Mouse (Mus musculus) forebrain, embryonic 11.5 days (tissue): ENCODE results near the gene Otub1. TPM values are rescaled to one million over a fixed set of nuclear protein-coding genes. Genes with fewer than 3 reads are reported as not detected.
A peak's percentile ranks its signal among the peaks of the same experiment; 100 is the strongest.

Experiments used
- ATAC-seq: fragments of 200-750 bp; cut with Nextera tagmentation; replicated peaks from 2 replicates; pipeline ENCODE4 v1.8.0; 2017; ENCODE audit warnings: moderate TSS enrichment; ENCODE audit not compliant: low FRiP score
- DNase-seq: peaks from one replicate; pipeline ENCODE4 v3.0.0-alpha.2; 2017; ENCODE audit warnings: low spot score
- H3K27ac ChIP-seq: fragments of 300-500 bp; sonication (generic); 2 replicates; pipeline ENCODE4 v1.5.1; 2014; ENCODE audit warnings: low read depth, low read length
- H3K27me3 ChIP-seq: fragments of 300-500 bp; sonication (generic); 2 replicates; pipeline ENCODE4 v1.6.1; 2014; ENCODE audit warnings: mild to moderate bottlenecking, low read length, mixed read lengths; ENCODE audit not compliant: control insufficient read depth, insufficient read depth
- H3K36me3 ChIP-seq: fragments of 300-500 bp; sonication (generic); 2 replicates; pipeline ENCODE4 v1.6.1; 2014; ENCODE audit warnings: mild to moderate bottlenecking, low read length, moderate library complexity, mixed read lengths; ENCODE audit not compliant: control insufficient read depth, insufficient read depth
- H3K4me1 ChIP-seq: fragments of 300-500 bp; sonication (generic); replicated peaks from 2 replicates; pipeline ENCODE4 v1.6.1; 2014; ENCODE audit warnings: low read length, mixed read lengths; ENCODE audit not compliant: control insufficient read depth, insufficient read depth
- H3K4me2 ChIP-seq: fragments of 300-500 bp; sonication (generic); 2 replicates; pipeline ENCODE4 v1.6.1; 2014; ENCODE audit warnings: low read depth, mild to moderate bottlenecking, low read length, moderate library complexity, mixed read lengths; ENCODE audit not compliant: severe bottlenecking
- H3K4me3 ChIP-seq: fragments of 300-500 bp; sonication (generic); 2 replicates; pipeline ENCODE4 v1.5.1; 2014; ENCODE audit warnings: low read depth, low read length
- H3K9ac ChIP-seq: fragments of 300-500 bp; sonication (generic); 2 replicates; pipeline ENCODE4 v1.6.1; 2014; ENCODE audit warnings: low read length
- H3K9me3 ChIP-seq: fragments of 300-500 bp; sonication (generic); 2 replicates; pipeline ENCODE4 v1.6.1; 2016; ENCODE audit warnings: low read length, mixed read lengths; ENCODE audit not compliant: control insufficient read depth
- WGBS: fragments of 180-500 bp; shearing (Covaris S2); extraction: QIAGEN DNeasy Blood & Tissue Kit; methylation state at CpG from one replicate; pipeline ENCODE4 v1.1.7; 2014; 5-methylcytosine and 5-hydroxymethylcytosine counted together
- polyA plus RNA-seq: library from polyadenylated mRNA; unstranded; fragments of >200 nt; fragmentation: Nextera tagmentation; extraction: Ambion mirVana; gene quantifications from 2 replicates; pipeline ENCODE4 v1.2.1, GENCODE M21; 2014

Gene Otub1
- polyA plus RNA-seq, 1 experiment from 2014 or later: 238 TPM

DNA sequence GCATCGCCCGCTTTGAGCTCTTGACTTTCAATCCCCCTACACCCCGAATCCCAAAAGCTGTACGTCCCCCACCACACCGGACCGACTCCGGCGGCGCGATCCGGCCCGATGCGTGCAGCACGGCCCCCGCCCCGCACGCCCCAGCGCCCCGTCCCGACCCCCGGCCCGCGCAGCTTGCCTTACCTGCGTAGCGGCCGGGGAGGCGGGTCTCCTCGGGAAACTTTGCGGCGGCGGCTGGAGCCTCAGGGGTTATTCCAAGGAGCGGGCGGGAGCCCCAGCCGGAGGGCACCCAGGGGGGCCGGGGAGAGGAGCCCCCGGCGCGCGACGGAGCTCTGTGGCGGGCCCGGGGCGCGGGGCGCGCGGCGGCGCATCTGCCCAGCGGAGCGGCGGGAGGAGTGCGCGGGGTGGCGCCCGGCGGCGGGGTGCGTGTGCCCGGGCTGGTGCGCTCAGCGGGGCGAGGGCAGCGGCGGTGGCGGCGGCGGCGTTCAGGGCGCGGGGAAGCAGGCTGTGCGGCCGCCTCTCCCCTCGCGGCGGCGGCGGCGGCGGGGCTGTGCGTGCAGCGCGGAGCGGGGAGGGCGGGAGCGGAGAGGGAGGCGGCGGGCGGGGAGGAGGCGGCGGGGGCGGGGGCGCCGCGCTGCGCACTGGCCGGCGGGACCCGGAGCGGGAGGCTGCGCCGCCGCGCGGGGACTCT is 40.5 kb downstream of the Otub1 start:
- ATAC-seq: peak; percentile 32; the same call in 1 of the 2 replicates
- Histone ChIP-seq H3K27me3 (peaks cover 40% of the 10 kb centered on the region), H3K4me1 (peaks cover 19% of the 10 kb centered on the region)

DNA sequence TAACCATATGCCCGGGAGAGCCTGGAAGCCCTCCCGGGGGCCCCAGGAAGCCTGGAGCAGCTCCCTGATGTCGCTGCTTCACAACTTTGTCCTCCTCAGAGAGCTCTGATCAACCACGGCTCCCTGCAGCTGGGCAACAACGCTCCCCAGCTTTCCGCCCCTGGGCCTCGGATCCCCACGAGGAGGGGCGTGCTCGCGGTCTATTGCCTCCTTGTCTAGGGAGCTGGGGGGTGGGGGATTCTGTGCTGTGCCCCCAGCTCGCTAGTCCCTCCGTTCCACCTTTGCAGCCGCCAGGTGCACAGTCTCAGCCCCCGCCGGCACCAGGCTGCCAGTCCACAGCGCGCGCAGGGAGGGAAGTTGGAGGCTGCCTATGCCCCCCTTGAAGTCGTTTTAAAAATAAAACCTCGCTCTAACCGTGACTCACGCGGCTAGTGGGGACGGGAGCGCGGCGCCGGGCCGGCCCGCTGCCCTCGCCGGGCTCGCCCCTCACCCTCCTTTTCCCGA is 41.2 kb downstream of the Otub1 start:
- DNase-seq: peak; percentile 68
- WGBS: under 1% methylated on average over 35 of the region's 35 CpGs
- Histone ChIP-seq H3K27ac (no peak overlapping the region), H3K36me3 (no peaks in the 10 kb centered on the region), H3K4me2 (peak overlapping the region; percentile 98), H3K4me3 (peak overlapping the region; percentile 73), H3K27me3 (peaks cover 40% of the 10 kb centered on the region), H3K4me1 (peaks cover 27% of the 10 kb centered on the region), H3K9me3 (no peaks in the 10 kb centered on the region), H3K9ac (peak overlapping the region; percentile 77)
- ATAC-seq: 0 out of 2 replicates have a peak, but pooled peaks have one; percentile 16

More for the DNA sequence above, 40.5 kb downstream of the Otub1 start:
- Histone ChIP-seq H3K4me2 (peak overlapping the region; percentile 98), H3K36me3 (no peaks in the 10 kb centered on the region), H3K9me3 (no peaks in the 10 kb centered on the region), H3K27ac (no peak overlapping the region), H3K9ac (peak overlapping the region; percentile 77), H3K4me3 (peak overlapping the region; percentile 73)
- DNase-seq: peak; percentile 78
- 2% methylated on average over 39 of the region's 105 CpGs for WGBS

DNA sequence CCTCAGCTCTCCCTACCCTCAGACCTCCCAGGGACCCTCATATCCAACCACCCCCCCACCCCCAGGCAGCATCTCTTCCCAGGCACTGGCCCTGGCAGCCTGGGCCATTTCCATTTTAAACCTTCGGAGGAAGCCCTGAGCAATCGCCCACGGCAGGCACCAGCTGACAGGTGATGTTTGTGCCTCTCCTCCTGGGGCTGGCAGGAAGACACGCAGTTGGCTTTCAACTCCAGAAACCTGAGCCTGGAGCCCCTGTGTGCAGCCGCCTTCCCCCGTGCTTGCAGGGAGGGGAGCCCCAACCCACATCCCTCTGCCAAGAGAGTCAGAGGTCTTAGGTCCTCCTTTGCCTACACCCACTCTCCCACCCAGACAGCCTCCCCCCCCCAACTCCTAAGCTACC is 41.9 kb downstream of the Otub1 start:
- ATAC-seq: no peak
- Histone ChIP-seq H3K36me3 (no peaks in the 10 kb centered on the region), H3K9me3 (no peaks in the 10 kb centered on the region), H3K27ac (no peak overlapping the region), H3K9ac (peak overlapping the region; percentile 77), H3K27me3 (peaks cover 40% of the 10 kb centered on the region), H3K4me1 (peaks cover 29% of the 10 kb centered on the region), H3K4me3 (peak overlapping the region; percentile 73), H3K4me2 (peak overlapping the region; percentile 98; the same call in 1 of the 2 replicates)
- 9% methylated on average over 6 of the region's 6 CpGs for WGBS
- DNase-seq: no peak

DNA sequence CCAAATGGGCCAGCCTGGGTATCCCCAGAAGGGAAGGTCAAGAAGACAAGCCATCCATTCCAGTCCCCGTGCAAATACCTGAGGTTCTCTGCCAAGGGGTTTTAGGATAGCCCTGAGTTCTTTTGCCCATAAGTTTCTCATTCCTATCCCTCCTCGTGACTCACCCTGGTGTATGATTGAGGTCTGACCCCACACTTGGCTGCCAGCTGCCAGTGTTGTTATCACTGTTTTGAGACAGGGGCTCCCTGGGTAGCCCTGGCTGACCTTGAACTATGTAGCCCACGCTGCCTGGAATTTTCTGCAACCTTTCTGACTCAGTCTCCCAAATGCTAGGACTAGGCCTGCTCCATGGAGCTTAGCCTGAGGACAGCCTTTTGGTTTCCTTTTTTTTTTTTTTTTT is 45.1 kb downstream of the Otub1 start:
- Histone ChIP-seq H3K9me3 (no peaks in the 10 kb centered on the region), H3K4me1 (peaks cover 37% of the 10 kb centered on the region), H3K4me2 (no peak overlapping the region), H3K27me3 (peaks cover 27% of the 10 kb centered on the region), H3K4me3 (no peak overlapping the region), H3K36me3 (no peaks in the 10 kb centered on the region), H3K27ac (no peak overlapping the region), H3K9ac (no peak overlapping the region)
- ATAC-seq (no peak), DNase-seq (no peak)
- 65% methylated on average over 3 of the region's 3 CpGs for WGBS

DNA sequence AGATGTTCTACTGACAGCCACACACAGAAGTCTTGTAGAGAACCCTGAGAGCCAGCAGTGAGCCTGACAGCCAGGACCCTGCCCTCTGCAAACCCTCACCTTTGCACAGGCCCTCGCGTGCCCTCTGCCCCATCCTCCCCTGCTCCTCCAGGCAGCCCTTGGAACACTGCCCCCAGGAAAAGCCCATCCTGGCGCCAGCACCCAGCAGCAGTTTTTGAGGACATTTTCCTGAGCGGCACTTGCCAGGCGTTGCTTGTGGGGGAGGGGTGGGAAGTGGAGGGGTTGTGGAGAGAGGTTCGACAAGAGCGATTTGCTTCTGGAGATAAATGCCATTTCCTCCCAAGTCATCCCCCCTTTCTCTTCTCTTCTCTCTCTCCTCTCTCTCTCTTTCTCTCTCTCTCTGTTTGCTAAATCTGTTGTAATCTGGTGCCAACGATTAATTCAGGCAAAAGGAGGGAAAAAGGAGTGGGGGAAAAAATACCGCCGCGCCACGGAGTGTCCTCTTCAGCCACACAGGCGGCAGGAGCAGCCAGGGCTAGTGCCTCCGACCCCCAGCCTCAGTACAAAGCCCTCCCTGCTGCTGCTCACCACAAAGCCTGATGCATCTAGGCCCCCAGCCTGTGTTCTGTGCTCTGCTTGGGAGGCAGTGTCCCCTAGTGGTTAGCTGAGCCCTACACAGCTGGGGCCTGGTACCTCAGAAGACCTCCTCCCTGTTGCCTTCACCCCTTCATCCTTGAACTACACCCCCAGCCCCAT is 45.8 kb downstream of the Otub1 start:
- DNase-seq (peak; percentile 78), ATAC-seq (peak; percentile 78)
- 0 out of 2 replicates have a peak overlapping the region, but pooled peaks have one; percentile 3 for H3K27ac ChIP-seq
- H3K27me3 ChIP-seq: peaks cover 21% of the 10 kb centered on the region
- 3% methylated on average over 14 of the region's 14 CpGs for WGBS
- H3K4me3 ChIP-seq: 0 out of 2 replicates have a peak overlapping the region, but pooled peaks have one; percentile 1
- H3K36me3 ChIP-seq: no peaks in the 10 kb centered on the region
- H3K9me3 ChIP-seq: no peaks in the 10 kb centered on the region
- H3K4me1 ChIP-seq: peaks cover 38% of the 10 kb centered on the region
- H3K9ac ChIP-seq: peak overlapping the region; percentile 59
- peak overlapping the region; percentile 36; the same call in 1 of the 2 replicates for H3K4me2 ChIP-seq

DNA sequence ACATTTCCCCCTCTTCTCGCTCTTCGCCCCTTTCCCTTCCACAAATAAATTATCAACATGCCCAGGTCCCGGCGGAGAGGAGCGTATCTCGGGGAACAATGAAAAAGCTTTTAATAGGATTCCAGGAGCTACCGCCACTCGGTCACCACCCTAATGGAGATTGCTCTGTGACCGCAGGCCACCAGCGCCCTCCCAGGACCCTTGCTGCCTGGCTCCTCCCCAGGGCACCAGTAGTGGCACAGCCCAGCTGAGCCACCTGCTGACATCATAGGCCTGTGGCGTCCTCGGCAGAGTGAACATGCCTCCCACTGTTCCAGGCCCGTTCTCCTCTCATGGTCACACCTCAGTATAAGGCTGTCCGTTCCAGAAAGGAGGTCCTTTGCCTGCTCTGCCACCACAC is 48.4 kb downstream of the Otub1 start:
- Histone ChIP-seq H3K9me3 (no peaks in the 10 kb centered on the region), H3K36me3 (no peaks in the 10 kb centered on the region), H3K27ac (no peak overlapping the region), H3K4me2 (no peak overlapping the region), H3K4me3 (no peak overlapping the region), H3K4me1 (peaks cover 30% of the 10 kb centered on the region), H3K9ac (no peak overlapping the region), H3K27me3 (peaks cover 3% of the 10 kb centered on the region; the same call in 1 of the 2 replicates)
- DNase-seq (no peak), ATAC-seq (no peak)
- 20% methylated on average over 14 of the region's 14 CpGs for WGBS

DNA sequence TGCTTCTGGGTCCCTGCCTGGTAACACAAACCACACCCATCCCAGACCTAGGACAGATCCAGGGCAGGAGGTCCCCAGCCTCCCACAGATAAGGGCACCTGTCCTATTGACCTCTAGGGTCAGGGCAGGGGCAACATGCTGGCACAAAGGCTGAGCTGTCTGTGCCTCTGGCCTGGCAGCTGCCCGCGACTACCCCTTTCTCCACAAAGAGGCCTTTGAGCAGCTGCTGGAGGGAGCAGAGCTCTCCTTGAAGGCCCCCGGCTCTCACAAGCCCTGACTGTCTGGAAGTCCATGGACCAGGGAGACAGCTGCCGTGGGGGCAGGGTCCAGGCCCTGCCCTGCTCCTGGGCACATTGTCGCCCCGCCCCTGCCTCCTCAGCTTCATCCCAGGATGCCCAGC is 50.9 kb downstream of the Otub1 start:
- Histone ChIP-seq H3K36me3 (no peaks in the 10 kb centered on the region), H3K27ac (no peak overlapping the region), H3K4me1 (peaks cover 31% of the 10 kb centered on the region), H3K4me3 (no peak overlapping the region), H3K9me3 (no peaks in the 10 kb centered on the region), H3K27me3 (peaks cover 3% of the 10 kb centered on the region; the same call in 1 of the 2 replicates), H3K4me2 (no peak overlapping the region), H3K9ac (no peak overlapping the region; the same call in 1 of the 2 replicates)
- no peak for ATAC-seq
- WGBS: 60% methylated on average over 6 of the region's 6 CpGs
- no peak for DNase-seq

DNA sequence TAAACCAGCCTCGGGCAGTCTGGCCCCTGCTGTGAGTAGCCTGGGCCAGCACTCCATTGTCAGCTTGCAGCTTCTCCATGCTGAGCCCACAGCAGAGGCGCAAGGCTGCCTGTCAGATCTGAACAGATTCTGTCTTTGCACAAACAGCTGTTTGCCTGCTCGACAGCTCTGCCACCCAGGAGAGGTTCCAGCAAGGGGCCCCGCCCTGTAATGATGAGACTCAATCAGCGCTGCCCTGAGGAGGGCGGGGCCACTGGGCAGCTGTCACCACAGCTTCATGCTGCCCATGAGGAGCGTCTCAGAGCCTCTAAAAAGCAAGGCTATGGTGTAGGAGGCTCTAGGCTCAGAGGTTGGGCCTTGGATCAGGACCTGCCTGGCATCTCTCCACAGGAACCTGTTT is 52.9 kb downstream of the Otub1 start:
- DNase-seq: no peak
- no peak for ATAC-seq

More for the DNA sequence above, 52.9 kb downstream of the Otub1 start:
- H3K4me3 ChIP-seq: no peak overlapping the region
- H3K27me3 ChIP-seq: peaks cover under 1% of the 10 kb centered on the region; the same call in 1 of the 2 replicates
- H3K9ac ChIP-seq: no peak overlapping the region
- H3K36me3 ChIP-seq: no peaks in the 10 kb centered on the region
- peaks cover 30% of the 10 kb centered on the region for H3K4me1 ChIP-seq
- H3K27ac ChIP-seq: no peak overlapping the region
- H3K9me3 ChIP-seq: no peaks in the 10 kb centered on the region
- H3K4me2 ChIP-seq: no peak overlapping the region
- WGBS: 40% methylated on average over 7 of the region's 7 CpGs
